Mouse (Mus musculus) liver, postnatal 0 days (tissue): ENCODE data around the gene Zfp985.

Source experiments
- CTCF ChIP-seq: sonication (generic); IDR thresholded peaks from 2 replicates; pipeline ENCODE4 v1.5.1; 2016; ENCODE audit warnings: antibody characterized with exemption, low read depth
- EP300 ChIP-seq: IDR thresholded peaks from 2 replicates; pipeline ENCODE4 v1.6.1; 2016; ENCODE audit warnings: antibody characterized with exemption, low read depth, mild to moderate bottlenecking

GRCm38 (mm10) chr4:147597685-147598084, 44.6 kb downstream of the Zfp985 start:
- TF ChIP-seq CTCF (no peak), EP300 (no peak)
